Mouse (Mus musculus) cerebellum, adult 11-12 months (tissue): ENCODE measurements around the gene Rbm47.

Experiments used
- DNase-seq: peaks from one replicate; pipeline ENCODE4 v3.0.0; 2022

Gene Rbm47

GRCm38 (mm10) chr5:66156431-66156962, 16.4 kb downstream of the Rbm47 start:
- no peak for DNase-seq

GRCm38 (mm10) chr5:66154616-66155015, 18.3 kb downstream of the Rbm47 start:
- DNase-seq: no peak

GRCm38 (mm10) chr5:66153486-66153885, 19.4 kb downstream of the Rbm47 start:
- no peak for DNase-seq

GRCm38 (mm10) chr5:66151301-66152188, 21.4 kb downstream of the Rbm47 start:
- no peak for DNase-seq

- DNase-seq: peak; percentile 6
Measured at GRCm38 (mm10) chr5:66150706-66151300, 22.1 kb downstream of the Rbm47 start.

GRCm38 (mm10) chr5:66150106-66150705, 22.7 kb downstream of the Rbm47 start:
- no peak for DNase-seq

- DNase-seq: no peak
Measured at GRCm38 (mm10) chr5:66149571-66149970, 23.3 kb downstream of the Rbm47 start.

- DNase-seq: no peak
Measured at GRCm38 (mm10) chr5:66149111-66149510, 23.8 kb downstream of the Rbm47 start.

GRCm38 (mm10) chr5:66147313-66147712, 25.6 kb downstream of the Rbm47 start:
- DNase-seq: no peak

- no peak for DNase-seq
Measured at GRCm38 (mm10) chr5:66145583-66145982, 27.3 kb downstream of the Rbm47 start.

GRCm38 (mm10) chr5:66143093-66144032, 29.6 kb downstream of the Rbm47 start:
- no peak for DNase-seq

GRCm38 (mm10) chr5:66141474-66141873, 31.4 kb downstream of the Rbm47 start:
- no peak for DNase-seq

- no peak for DNase-seq
Measured at GRCm38 (mm10) chr5:66139634-66140295, 33.2 kb downstream of the Rbm47 start.

- no peak for DNase-seq
Measured at GRCm38 (mm10) chr5:66139171-66139570, 33.7 kb downstream of the Rbm47 start.

GRCm38 (mm10) chr5:66138597-66138996, 34.3 kb downstream of the Rbm47 start:
- no peak for DNase-seq

- DNase-seq: no peak
Measured at GRCm38 (mm10) chr5:66137250-66137649, 35.7 kb downstream of the Rbm47 start.

GRCm38 (mm10) chr5:66135853-66136210, 37.1 kb downstream of the Rbm47 start:
- DNase-seq: no peak

GRCm38 (mm10) chr5:66135161-66135852, 37.6 kb downstream of the Rbm47 start:
- DNase-seq: no peak

GRCm38 (mm10) chr5:66134578-66134977, 38.3 kb downstream of the Rbm47 start:
- no peak for DNase-seq

GRCm38 (mm10) chr5:66128948-66129347, 44.0 kb downstream of the Rbm47 start:
- DNase-seq: no peak

GRCm38 (mm10) chr5:66125418-66125817, 47.5 kb downstream of the Rbm47 start:
- no peak for DNase-seq
